Mouse (Mus musculus) layer of hippocampus, adult 11-12 months (tissue): ENCODE measurements around the gene Gucy2f.
A peak's percentile ranks its signal among the peaks of the same experiment; 100 is the strongest.
"Not testable (repeated sequence)": the region's sequence is repeated elsewhere in the genome, so short reads cannot be mapped to it uniquely, and the experiment has no call there.

Experiments
- DNase-seq: peaks from one replicate; pipeline ENCODE4 v3.0.0; 2022; ENCODE audit warnings: low spot score

Gene Gucy2f

DNA sequence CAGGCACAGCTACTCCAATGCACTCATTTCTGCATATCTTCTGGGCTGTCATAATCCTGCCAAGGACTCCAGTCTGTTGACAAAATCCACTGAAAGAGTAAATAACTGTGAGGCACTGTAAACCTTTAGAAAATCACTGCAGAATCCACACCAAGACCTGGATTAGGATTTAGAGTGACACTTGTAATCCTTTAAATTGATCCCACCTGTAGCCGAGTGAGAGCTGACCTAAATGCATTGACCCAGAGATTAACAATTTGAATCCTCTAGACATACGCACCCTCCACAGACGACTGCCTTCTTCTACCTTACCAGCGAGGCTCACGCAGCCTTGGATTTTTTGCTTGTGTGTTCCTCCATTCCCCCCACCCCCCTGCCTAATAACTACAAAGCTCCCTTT is at the start of gene Gucy2f:
TSS of gene Gucy2f (minus strand) at position 101 of the 400 bp plus-strand sequence.
- DNase-seq, result no peak

DNA sequence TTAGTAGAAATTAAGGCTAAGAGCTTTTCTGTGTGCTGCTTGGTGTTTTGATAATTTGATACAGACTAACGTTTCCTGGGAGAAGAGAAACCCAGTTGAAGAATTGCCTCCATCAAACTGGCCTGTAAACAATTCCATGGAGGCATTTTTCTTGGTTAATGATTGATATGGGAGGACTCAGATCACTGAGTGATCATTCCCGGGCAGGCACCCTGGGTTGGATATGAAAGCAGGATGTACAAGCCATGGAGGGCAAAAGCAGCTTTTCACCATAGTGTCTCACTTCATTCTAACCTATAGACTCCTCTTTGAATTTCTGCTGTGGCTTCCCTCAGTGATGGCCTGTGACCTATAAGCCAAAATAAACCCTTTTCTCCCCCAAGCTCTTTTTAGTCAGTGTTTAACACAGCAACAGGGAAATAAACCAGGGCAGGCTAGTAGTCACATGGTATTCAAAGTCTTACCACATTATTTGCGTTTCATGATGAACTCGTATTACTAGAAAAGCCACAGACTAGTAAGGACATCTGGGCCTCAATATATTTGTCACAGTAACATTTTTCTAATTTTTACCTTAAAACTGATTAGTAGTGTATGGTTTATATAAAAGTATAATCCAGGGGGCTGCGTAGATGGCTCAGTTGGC is 49.1 kb upstream of the Gucy2f start:
- no peak for DNase-seq

DNA sequence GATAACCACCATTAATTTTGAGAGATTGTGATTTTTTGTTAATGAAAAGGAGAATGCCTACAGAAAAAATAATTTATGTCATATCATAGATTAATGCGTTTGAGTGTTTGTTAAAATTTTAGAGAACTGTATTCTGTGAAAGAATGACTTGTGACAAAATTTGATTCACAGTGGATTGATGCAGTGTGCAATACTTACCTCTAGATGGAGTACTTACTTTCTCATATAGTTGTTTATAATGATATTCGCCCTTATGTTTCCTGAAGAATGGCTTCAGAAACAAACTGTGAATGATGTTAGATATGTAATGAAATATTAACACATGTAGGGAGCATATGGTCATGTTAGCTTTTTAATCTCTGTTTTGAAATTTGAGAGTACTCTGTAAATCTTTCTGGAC is 40.4 kb upstream of the Gucy2f start:
- no peak for DNase-seq

DNA sequence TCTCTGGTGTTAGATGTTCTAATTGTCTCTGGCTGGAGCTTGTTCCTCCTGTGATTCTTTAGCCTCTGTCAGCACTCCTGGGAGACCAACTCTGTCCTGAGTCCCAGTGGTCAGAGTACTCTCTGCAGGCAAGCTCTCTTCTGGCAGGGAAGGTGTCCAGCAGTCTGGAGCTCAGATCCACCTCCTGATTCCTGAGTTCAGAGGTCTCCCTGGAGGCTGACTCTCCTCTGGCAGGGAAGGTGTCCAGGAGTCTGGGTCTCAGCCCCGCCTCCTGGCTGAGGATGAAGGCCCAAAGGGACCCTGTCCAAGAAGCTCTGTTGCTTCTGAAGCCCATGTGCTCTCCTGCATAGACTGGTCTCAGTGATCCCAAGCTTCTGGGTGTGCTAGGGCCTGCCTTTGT is 39.4 kb upstream of the Gucy2f start:
- DNase-seq, result not testable (repeated sequence)

DNA sequence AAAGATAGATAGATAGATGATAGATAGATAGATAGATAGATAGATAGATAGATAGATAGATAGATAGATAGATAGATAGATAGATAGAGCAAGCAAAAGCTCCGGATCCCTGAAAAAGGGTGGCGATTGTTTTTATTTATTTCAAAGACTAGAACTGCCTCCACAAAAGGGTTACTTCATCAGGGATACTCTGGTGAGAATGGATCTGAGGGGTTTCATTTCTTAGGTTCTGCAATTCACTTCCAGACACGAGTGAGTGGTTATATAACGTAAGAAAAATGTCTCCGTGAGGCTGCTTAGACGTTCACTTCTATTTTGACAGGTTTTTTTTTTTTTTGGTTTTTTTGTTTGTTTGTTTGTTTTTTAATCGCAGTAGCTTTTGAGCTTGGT is 32.0 kb upstream of the Gucy2f start:
- DNase-seq, result no peak

DNA sequence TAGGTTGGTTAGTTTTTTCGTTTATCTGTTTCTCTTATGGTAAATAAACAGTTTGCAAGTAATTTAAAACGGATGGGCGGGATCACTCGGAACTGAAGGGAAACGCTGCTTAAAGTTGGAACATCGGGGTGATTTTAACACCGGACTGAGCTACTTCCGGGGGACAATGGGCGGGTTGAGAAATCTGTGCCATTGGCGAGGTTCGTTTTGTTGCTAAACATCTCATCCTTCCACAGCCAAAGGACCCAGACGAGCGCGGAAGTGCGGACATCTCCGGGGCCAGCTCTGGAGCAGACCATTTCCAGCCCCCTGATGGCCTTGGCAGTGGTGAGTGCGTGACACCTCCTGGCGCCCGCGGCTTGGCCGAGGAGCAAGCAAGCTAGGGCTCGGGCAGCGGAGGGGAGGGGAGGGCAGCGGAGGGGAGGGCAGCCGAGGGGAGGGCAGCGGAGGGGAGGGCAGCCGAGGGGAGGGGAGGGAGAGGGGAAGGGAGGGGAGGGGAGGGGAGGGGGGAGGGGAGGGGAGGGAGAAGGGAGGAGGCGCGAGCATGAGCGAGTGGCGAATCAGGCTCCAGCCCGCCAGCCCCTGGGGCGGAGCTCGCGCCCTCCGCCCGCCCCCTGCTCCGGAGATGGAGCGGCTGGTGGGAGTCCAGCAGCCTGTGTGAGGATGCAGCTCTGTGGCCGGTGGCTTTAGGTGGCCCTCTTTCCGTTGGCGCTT is 31.5 kb upstream of the Gucy2f start:
- peak; percentile 67 for DNase-seq

DNA sequence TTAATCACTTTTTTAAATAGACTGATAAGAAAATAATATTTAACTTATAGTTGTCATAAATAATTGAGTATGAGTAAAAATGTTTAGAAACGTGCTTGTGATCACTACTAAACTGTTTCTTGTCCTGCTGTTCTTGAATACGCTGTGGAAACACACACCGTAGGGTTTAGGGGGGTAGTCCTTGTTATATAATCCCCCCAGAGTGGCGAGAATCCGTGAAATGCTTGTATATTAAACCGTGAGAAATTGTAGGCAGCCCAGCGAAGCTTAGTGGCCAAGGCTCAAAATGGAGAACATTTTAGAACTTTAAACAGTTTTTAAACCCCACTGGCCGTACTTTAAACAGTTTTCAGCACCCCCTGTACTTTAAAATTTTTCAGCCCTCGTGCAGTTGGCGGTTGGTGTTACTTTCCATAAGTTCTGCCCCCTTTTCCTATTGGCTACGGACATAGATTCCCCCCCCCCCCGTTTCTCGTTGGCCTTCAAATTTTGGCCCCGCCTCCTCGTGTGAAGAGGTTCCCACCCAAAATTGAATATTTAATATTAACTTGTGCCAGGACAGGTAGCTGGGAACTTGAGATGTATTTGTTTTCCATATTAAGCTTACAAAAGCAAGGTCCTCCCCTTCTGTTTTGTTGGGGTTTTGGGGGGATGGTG is 30.8 kb upstream of the Gucy2f start:
- DNase-seq, result peak; percentile 4

DNA sequence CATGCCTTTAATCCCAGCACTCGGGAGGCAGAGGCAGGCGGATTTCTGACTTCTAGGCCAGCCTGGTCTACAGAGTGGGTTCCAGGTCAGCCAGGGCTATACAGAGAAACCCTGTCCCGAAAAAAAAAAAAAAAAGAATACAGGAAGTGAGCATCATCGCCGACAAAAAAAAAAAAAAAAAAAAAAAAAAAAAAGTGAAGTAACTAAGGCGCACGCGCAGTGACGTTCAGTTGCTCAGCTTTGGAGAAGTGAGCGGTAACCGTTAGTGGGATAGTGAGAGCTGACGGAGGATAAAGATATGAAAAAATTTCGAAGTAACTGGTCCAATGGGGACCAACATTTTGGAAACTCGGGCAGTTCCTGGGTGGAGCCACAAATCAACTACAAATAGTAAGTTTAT is 29.8 kb upstream of the Gucy2f start, which contains the start of gene Nxt2:
TSS of gene Nxt2 (plus strand) at position 229 of the 400 bp plus-strand sequence.
- DNase-seq, result no peak

DNA sequence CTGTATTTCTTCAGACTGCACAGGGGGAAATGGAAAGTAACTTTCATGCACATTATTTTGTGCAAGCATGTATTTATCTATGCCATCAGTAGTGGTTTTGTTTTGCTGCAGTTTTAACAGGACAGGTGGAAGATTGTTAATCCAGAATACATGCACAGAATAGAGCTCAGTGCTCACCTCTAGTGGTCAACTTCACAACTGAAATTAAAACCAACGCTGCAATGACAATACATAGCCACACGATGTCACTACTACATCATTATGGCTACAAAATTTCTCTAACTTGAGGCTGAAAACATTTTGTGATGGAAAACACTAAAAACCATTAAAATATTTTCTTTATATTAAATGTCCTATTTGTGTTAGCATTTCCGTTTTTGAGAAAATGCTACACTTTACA is 3.6 kb upstream of the Gucy2f start:
- peak; percentile 61 for DNase-seq

DNA sequence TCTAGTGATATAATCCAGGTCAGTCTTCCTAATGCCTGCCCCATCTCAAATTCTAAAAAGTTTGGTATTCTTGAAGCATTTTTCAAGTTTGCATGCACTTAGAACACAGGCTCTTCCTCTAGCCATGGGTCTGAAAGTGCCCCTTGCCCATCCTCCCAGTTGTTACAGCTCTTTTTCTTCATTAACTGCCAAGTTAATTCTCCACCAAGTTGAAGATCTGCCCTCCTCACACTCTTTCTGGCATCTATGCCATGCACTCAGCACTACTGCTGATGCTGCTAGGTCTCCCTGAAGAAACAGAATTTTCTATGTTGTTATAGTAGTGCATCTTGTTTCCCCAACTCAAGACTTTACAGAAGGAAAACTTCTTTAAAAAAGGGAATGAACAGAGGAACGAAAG is 1.2 kb downstream of the Gucy2f start:
- DNase-seq, result no peak

DNA sequence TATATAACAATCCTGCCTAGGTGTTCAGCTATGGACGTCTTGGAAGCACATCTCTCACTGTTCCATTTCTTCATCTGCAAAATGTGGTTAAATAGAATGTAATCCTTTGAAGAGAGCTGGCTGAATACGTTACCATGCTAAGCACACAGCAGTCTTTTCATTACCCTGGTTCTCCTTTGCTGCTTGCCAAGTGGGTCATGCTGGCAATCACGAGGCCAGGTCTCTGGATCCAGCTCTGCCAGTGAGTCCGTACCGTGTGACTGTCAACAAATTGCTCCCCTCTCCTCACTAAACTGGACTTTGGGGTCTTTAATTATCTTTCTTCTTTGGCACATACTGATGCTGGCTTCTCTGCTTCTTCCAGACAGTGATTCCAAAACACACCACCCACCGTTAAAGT is 2.3 kb downstream of the Gucy2f start:
- DNase-seq, result no peak

DNA sequence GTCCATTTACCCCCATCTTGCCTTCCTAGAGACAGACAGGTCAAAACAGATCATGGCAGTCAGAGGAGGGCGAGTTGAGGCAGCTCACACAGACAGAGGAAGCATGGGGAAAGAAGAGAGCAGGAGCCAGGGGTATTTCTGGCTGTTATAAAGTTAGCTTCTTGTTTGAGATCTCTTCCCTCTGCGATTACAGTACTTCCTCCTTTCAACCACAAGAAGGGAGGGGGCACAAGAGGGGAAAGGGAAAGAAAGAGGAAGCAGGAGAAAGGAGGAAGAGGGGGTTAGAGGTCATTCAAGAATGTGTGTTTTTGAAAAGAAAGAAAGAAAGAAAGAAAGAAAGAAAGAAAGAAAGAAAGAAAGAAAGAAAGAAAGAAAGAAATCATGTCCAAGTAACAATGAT is 6.4 kb downstream of the Gucy2f start:
- DNase-seq, result no peak

DNA sequence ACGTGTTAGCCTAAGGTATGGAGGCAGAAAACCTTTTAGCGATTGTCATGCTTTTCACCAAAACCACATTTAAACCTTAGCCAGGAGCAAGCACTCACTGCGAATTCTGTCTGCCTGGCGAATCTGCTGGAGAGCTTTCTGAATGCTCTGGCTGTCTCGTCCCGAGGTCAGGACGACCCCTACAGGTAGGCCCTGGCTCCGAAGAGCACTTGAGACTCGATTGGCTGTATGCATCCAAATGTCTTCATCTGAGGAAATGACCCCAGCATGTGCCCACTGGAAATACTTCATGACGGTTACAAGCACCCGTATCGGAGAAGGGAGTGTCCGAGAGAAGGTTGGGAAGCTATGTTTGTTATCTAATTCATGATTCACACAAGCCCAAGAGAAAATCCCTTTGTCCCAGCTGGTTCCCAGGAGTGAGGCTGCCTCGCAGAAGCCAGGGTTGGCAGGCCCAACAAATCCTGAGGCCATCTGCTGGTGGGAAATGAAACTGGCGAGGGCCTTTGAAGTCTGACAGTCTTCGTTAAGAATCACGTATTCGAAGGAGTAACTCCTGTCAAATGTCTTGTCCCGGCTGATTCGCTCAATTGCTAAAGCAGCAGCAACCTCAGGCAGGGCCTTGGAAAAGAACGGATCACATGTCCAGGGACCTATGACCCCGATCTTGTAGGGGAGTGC is 7.6 kb downstream of the Gucy2f start:
- DNase-seq, result peak; percentile 51

DNA sequence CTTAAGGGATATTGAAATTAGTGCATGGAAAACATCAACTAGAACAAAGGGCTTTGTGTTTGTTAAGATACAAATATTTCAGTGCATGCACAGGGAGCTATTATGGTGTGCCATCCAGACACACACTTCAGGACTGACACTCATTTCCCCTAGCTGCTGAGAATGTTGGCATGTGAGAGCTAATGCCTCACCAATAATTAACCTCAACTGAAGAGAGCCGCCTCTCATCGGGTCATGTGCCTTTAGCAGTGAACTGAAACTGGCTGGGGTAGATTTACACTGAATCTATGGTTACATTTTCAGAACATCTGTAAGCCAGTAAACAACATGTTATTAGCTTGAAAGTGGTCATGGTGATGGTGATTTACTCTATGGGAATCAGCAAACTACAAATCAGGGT is 14.7 kb downstream of the Gucy2f start:
- DNase-seq, result no peak

DNA sequence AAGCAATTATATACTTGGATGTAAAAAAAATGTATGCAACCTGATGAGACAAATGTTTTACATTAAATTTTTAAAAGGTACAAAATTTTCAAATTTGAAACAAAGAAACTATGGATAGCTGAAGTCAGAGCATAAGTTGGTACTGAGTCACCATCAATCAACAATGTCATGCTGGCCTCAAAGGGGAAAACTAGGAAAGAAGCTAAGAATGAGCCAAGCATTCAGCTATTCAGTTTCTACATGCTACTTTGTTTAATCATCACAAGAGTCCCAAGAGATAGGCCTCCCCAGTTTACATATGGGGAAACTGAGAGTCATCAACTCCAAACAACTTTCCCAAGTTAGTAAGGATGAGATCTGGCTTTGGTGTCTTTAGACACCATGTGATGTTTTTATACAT is 19.8 kb downstream of the Gucy2f start:
- no peak for DNase-seq

DNA sequence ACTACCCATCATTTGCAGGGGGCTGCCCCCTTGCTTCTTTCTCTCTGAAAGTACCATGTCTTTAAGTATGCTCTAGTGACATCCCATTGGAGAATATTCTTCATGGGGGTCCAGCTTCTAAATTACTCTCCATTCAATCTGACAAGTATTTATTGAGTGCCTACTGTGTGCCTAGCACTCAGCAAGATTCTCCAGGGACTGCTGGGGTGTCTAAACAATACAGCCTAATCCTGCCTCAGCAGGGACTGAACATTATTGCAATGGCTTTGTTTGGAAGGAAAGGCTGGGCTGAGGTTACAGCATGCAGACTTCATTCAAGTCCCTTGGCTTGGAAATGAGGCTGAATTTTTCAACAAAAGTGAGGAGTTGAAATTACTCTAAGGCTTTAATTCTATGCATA is 81.0 kb downstream of the Gucy2f start:
- no peak for DNase-seq

DNA sequence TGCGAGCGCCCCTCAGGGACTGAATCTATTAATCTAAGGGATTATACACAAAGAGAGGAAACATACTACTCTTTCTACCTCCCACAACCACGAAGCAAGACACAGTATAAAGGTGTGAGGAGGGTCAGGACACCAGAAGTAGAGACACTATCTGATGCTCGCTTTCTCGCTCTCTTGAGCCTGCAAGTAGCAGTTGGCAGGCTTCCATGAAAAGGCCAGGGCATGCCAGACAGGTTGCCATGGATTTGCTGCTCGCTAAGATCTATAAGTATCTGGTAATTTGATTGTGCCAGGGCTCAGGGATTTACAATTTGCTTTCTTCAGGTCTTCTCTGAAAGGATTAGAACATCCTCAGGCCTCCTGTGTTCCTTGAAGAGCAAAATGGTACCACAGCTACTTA is 85.5 kb downstream of the Gucy2f start:
- no peak for DNase-seq

DNA sequence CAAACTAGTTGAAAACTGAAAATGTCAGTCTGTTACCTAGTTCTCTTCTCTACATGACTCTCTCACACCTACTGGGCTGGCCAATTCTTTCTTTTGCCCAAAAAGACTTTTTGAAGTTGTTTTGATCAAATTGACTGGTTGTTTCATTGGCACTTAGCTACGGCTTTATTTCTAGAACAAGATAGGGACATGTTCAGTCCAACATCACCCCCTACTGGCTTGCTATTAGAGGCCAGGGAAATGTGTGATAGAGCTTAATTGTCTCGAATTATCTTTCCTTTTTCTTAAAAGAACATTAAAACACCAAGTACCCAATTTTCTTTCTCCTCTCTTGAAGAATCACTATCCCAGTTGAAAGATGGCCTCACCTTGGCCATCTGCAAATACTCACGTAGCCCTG is 99.8 kb downstream of the Gucy2f start:
- DNase-seq, result peak; percentile 32

DNA sequence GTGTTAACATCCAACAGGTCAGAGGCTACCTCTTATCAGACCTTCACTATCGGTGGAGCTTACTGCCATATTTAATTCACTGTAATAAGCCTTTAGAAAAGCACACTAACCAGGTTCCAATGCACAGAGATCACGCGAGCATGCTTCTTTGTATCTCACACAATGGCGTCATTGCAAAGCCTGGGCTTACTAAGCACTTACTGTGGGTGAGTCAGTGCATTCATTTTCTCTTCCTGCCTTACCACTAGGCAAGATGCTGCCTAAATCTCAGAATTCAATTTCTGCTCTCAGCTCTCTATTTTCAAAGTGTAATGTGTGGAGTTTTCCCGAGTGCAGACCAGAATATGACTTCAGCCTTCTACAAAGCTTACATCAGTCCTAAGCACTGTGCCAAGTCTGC is 101.2 kb downstream of the Gucy2f start:
- DNase-seq, result no peak

DNA sequence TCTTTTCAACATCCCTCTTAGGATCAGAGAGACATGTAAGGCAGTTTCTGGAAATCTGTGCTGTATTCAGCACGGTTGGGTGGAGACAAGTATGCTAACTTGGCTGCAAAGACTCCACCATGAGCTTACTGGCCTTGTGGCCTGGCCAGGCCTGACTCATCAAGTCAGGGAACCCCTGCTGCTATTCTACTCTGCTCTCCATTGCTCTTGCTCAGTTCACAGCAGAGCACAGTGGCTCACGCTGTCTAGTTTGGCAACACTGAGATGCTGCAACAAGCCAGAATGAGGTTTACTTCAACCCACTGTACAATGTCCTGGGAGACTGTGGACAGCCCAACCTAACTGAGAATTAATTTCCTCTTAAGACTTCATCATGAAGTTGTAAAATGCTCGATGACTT is 134.1 kb downstream of the Gucy2f start:
- DNase-seq, result no peak
